Mouse (Mus musculus) lung, postnatal 4 days (tissue): ENCODE results near the gene Lrrc51.

Experiments
- DNase-seq, 2 experiments: peaks; one replicate each; pipeline ENCODE4 v3.0.0; 2021

The Lrrc51 gene

DNA sequence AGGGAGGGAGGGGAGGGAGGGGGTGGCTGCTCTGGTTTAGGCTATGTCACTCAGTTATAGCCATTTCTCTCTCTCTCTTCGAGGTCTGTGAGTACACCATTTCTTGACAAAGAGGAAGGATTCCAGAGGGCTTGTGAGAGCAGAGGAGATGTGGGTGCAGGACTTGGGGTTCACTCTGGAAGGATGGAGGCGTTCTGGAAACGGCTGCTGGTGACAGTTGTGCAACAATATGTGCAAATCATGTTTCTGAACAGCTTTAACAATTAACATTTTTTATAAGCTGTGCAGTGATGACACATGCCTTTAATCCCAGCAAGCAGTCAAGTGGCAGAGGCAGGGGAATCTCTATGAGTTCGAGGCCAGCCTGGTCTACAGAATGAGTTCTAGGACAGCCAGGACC is 52.8 kb downstream of the Lrrc51 start:
- no peak for DNase-seq

DNA sequence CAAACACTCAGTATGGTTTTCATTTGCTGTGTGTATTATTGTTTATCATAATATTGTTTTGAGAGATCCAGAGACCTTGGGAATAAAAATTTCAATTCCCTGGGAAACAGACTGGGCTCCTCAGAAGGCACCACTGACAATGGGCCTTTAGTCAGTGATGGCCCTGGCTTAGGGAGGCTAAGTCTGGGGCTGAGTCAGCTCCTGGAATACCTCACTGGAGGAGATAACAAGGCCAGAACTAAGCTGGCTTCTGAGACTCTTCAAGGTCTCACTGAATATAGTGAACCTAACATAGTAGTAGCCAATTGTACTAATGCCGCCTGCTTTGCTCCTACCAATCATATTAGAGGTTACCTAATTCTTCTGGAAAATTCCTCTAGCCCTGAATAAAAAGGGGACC is 57.7 kb downstream of the Lrrc51 start:
- no peak for DNase-seq

DNA sequence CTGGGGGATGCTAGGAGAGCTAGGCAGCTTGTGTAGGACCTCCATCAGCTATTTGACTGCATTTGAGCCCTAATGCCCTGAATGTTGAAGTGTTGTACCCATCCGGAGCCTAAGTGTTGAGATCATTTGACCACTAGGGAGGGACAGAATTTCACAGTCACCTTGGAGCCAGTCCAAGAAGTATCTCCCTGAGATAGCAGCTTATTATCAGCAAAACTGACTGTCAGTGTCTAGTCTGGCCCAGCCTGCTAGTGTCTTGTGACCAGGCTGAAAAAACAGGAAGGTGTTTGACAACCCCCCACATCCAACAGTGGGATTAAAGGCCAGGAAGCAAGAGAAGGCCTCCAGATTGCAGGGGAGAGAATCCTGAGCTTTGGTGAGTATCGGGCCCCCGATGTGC is 62.4 kb downstream of the Lrrc51 start:
- no peak for DNase-seq

DNA sequence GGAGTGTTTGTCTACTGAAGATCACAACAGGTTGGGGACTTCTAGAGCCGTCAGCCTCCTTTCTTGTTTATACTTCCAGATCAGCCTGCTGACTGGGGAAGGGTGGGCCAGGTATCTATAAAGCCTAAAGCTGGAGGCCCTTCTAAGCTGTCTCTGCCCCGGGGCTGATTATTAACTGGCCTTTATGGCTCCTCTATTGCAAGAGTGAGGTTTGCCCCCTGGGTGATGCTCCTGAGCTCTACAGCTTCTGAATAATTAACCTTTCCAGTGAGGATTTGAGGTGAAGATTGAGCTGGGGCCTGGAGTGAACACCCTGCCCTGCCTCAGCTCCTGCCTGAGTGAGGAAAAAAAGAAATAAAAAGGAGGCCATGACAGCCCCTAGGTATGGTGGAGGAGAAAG is 63.1 kb downstream of the Lrrc51 start, which contains the start of gene Folr1:
Gene Folr1 (minus strand): TSS at position 160 of the 400 bp plus-strand sequence.
- DNase-seq, result no peak

DNA sequence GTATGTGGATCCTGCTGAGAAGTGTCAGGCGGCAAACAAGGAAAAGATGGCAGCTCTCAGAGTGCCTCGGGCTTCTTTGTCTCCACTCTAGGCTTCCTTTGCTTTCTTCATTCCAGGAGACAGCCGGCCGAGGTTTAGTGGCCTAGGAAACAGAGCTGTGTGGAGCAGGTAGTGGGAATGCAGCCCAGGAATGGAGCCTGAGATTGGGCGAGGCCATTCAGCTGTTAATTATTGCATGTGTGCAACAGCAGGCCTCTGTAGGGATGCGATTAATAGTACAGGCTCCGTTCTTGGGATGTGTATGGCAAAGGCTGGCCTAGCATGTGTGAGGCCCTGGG is 64.6 kb downstream of the Lrrc51 start:
- no peak for DNase-seq

DNA sequence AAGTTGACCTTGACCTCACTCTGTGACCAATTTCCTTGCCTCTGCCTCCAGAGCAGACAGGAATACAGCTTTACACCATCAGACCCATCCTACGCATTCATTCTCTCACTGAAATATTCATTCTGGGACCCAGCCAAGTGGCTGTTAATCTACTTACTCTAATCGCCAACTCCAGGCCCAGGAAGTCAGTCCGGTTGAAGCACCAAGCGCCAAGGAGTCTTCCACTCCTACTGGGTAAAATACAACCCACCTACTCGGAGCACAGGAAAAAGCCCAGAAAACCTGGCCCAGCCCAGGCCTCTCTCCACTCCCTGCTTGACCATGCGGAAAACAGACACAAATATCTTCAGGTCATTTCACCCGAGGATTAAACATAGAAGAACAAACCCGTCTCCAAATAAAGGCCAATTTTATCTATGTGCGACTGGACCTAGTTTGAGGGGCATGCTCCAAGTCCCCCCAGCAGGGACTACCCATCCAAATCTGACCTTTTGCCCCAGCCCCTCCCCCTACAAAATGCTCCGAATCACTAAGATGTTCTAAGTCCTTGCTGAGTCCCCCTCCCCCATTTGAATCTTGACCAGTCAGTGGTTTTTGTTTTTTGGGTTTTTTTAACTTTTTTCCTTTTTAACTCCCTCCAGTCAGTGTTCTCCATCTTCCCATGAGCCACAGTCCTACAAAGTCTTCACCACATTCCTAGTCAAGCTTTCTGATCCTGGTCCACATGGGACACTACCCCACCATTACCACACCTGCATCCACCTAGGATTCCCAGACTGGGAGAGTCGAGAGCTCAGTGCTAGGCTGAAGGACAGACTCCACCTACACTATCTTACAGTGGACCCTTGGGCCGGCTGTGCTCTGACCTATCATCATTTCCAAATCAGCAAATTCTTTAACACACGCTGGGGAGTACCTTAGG is 65.2 kb downstream of the Lrrc51 start:
- DNase-seq, result no peak

DNA sequence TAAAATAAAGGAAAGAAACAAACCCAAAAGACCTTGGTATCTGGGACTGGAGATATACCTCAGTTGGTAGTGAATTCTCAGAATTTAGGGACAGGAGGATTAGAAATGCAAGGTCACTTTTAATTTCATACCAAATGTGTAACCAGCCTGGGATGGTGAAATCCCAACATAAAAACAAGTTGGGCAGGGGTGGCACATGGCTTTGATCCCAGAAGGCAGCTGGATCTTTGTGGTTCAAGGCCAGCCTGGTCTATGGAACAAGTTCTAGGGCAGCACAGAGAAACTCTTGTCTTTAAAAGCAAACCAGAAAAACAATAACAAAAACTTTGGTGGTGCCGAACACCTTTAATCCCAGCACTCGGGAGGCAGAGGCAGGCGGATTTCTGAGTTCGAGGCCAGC is 66.2 kb downstream of the Lrrc51 start:
- no peak for DNase-seq

DNA sequence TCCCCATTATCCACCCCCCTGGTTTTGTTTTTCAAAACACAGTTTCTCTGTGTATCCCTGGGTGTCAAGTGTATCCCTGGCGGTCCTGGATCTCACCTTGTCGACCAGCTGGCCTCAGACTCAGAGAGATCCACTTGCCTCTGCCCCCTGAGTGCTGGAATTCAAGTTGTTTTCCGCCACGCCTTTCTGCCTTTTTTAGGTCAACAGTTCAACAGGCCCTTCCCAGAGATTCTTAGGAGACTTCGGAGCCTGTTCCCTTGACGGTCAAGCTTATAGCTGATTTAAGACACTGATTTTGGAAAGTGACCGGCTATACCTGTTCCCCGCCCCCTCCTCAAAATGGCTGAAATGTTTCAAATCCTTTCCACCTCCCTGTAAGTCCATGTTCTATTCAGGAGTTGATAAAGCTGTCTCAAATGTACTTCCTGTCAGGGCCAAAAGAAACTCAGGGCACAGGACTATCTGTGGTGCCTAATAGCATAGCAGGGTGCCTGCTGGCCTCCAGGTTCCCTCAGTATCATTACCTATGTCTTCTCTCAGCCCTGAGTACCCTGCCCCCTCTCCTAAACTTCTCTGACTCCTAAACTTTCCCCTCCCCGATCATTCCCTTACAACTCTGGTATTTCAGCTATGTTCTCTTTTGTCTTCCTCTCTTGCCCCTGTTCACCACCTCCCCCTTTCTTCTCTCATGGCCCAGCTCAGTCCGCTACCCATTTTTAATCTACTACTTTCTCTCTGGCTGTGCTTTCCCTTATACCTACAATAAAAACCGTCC is 67.0 kb downstream of the Lrrc51 start:
- no peak for DNase-seq

DNA sequence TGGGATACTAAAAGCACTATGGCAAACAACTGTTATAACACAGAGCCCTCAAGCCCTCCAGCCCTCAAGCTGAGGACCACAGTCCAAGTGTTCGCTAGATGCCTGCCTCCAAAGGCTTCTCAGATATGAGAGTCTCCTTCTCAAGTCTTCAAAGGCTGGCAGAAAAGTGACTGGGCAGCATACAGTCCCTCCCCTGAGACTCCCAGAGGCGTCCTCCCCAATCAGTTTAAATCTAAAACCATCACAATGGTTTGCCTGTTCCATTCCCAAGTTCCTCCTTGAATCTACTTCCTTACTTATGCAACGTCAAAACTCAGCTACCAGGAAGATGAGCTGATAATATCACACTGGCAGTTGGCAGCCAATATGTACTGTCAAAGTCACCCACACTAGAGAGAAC is 70.3 kb downstream of the Lrrc51 start, which contains the start of gene Anapc15:
Gene Anapc15 (plus strand): TSS at position 301 of the 400 bp plus-strand sequence.
- DNase-seq, result no peak
